Mouse (Mus musculus) G1E-ER4 (cell line): Measurements from ENCODE around the gene Gpr137b. TPM values are rescaled to one million over a fixed set of nuclear protein-coding genes. Genes with fewer than 3 reads are reported as not detected.
"Not testable (repeated sequence)": the region's sequence is repeated elsewhere in the genome, so short reads cannot be mapped to it uniquely, and the experiment has no call there.

ENCODE experiments used
- GATA1 ChIP-seq: IDR thresholded peaks from one replicate; pipeline ENCODE4 v1.8.0; 2012; ENCODE audit warnings: low read length, inconsistent platforms
- polyA plus RNA-seq: library from polyadenylated mRNA; stranded (reverse); fragments of >175 nt; gene quantifications from 2 replicates; pipeline ENCODE4 v1.2.3, GENCODE M21; 2012

Gene Gpr137b
- polyA plus RNA-seq, result not detected in 2 replicates

GRCm38 (mm10) chr13:13393228-13394095 is at the start of gene Gpr137b:
TSS of gene Gpr137b (minus strand) at chr13:13394014.
- TF ChIP-seq GATA1, result not testable (repeated sequence)

- TF ChIP-seq GATA1, result not testable (repeated sequence)
Measured at GRCm38 (mm10) chr13:13437460-13438015, 43.7 kb upstream of the Gpr137b start, which contains the start of gene Nid1. TSS of gene Nid1 (plus strand) at chr13:13437551.

GRCm38 (mm10) chr13:13414206-13414605 is 20.4 kb upstream of the Gpr137b start:
- TF ChIP-seq GATA1, result no peak

- TF ChIP-seq GATA1, result no peak
Measured at GRCm38 (mm10) chr13:13377180-13377579, 16.6 kb downstream of the Gpr137b start.

- peak; percentile 15 for TF ChIP-seq GATA1
Measured at GRCm38 (mm10) chr13:13360045-13360444, 33.8 kb downstream of the Gpr137b start.

GRCm38 (mm10) chr13:13349288-13349687 is 44.5 kb downstream of the Gpr137b start:
- TF ChIP-seq GATA1, result no peak

GRCm38 (mm10) chr13:13328876-13329275 is 64.9 kb downstream of the Gpr137b start:
- no peak for TF ChIP-seq GATA1

Other genes with a start within 250 kb of the Gpr137b start
- not detected in 2 replicates for gene Prl2c5, start 211.3 kb downstream of the Gpr137b start, polyA plus RNA-seq
- not detected in 2 replicates for gene Nid1, start 43.5 kb upstream of the Gpr137b start, polyA plus RNA-seq
- 0.36 and 0.46 TPM in 2 replicates for gene Lyst, start 196.4 kb upstream of the Gpr137b start, polyA plus RNA-seq